Mouse (Mus musculus) stomach, postnatal 0 days (tissue): Measurements from ENCODE around the gene Nfasc.

Experiments
- CTCF ChIP-seq: IDR thresholded peaks from 2 replicates; pipeline ENCODE4 v1.5.1; 2016; ENCODE audit warnings: antibody characterized with exemption, low read depth, mild to moderate bottlenecking, moderate library complexity
- EP300 ChIP-seq: optimal IDR thresholded peaks from 2 replicates; pipeline ENCODE3; 2016; ENCODE audit warnings: antibody characterized with exemption

- TF ChIP-seq CTCF (no peak), EP300 (no peak)
These were observed 158.5 kb downstream of the Nfasc start for GRCm38 (mm10) chr1:132582998-132583604.
